Mouse (Mus musculus) CD4-positive, CD25-positive, alpha-beta regulatory T cell, adult 4 months (primary cell): ENCODE measurements around the gene Cdr2. TPM values are rescaled to one million over a fixed set of nuclear protein-coding genes. Genes with fewer than 3 reads are reported as not detected.

Experiments
- polyA plus RNA-seq, 2 experiments: library from polyadenylated mRNA; unstranded; fragments of 100-300 nt; shearing (Covaris generic); gene quantifications; one replicate each; pipeline ENCODE4 v1.2.1; 2017

Gene Cdr2
- polyA plus RNA-seq, 2 experiments from 2014 or later, result 0.43 to 1.6 TPM

Other genes with a start within 250 kb of the Cdr2 start
- gene Vwa3a, start 243.0 kb downstream of the Cdr2 start, polyA plus RNA-seq, result not detected
- not detected for gene Gm5737, start 169.9 kb downstream of the Cdr2 start, polyA plus RNA-seq
- 1 to 10 TPM; 5.6 to 6.0 TPM for gene Eef2k, start 139.5 kb downstream of the Cdr2 start, polyA plus RNA-seq
- 10 to 100 TPM in 1 of 2 experiments, 1 to 10 TPM in 1; 8.1 to 15.8 TPM for gene Polr3e, start 64.6 kb downstream of the Cdr2 start, polyA plus RNA-seq
- gene Mfsd13b, start 197 bp upstream of the Cdr2 start, polyA plus RNA-seq, result not detected
- gene Mettl9, start 52.1 kb upstream of the Cdr2 start, polyA plus RNA-seq, result 1 to 10 TPM; 3.6 to 4.6 TPM
- 1 to 10 TPM in 1 of 2 experiments, not detected in 1; 1.6 TPM for gene Igsf6, start 92.3 kb upstream of the Cdr2 start, polyA plus RNA-seq
- gene Otoa, start 99.3 kb upstream of the Cdr2 start, polyA plus RNA-seq, result not detected